ENCODE assay signal across 28 mouse cellular contexts in genomic region chr14:57268344-57268743, GRCm38 (mm10).
A peak's percentile ranks its signal among the peaks of the same experiment; 100 is the strongest.
DNase-seq lines count a peak whose midpoint lies in the region; ATAC-seq and TF ChIP-seq lines count a peak whose summit lies in the region.
"Had no signal": no experiment of that assay in that cellular context is flagged by ENCODE, and none has a peak within 500 bp of the region (broad histone marks: within the 10 kb centered on the region; RNA-seq: fewer than 3 reads in every experiment).

No protein-coding gene starts in this region.

- no peak overlapping the region for H3K9ac ChIP-seq in midbrain, embryonic 11.5 days (ENCODE audit: low read length)
- H3K9ac ChIP-seq in midbrain, embryonic 13.5 days (replicated peaks): no peak overlapping the region
- H3K9ac ChIP-seq in intestine, postnatal 0 days (ENCODE audit: low read depth, low read length): no peak overlapping the region
- no peak overlapping the region for H3K9ac ChIP-seq in stomach, postnatal 0 days (ENCODE audit: low read length)
- H3K9ac ChIP-seq: embryonic facial prominence, embryonic 15.5 days; forebrain, embryonic 12.5 days; forebrain, postnatal 0 days; heart, embryonic 13.5 days; liver, embryonic 12.5 days; liver, postnatal 0 days; midbrain, embryonic 15.5 days; neural tube, embryonic 12.5 days had no signal

- no peak for TF ChIP-seq CTCF in kidney, adult 2 months (conservative IDR thresholded peaks at IDR 0.05; ENCODE audit: insufficient read depth, insufficient read length, low read depth, low read length)
- no peak for TF ChIP-seq CTCF in intestine, postnatal 0 days (IDR thresholded peaks at IDR 0.05; ENCODE audit: low read depth)
- TF ChIP-seq CTCF in stomach, postnatal 0 days (IDR thresholded peaks at IDR 0.05; ENCODE audit: low read depth): no peak

- H3K4me3 ChIP-seq in kidney, adult 2 months (ENCODE audit: insufficient read depth, low read depth, low read length): no peak overlapping the region
- no peak overlapping the region for H3K4me3 ChIP-seq in midbrain, embryonic 11.5 days (ENCODE audit: low read depth, low read length)
- no peak overlapping the region for H3K4me3 ChIP-seq in midbrain, embryonic 13.5 days (replicated peaks)
- H3K4me3 ChIP-seq in intestine, postnatal 0 days (ENCODE audit: low read depth, low read length): no peak overlapping the region
- H3K4me3 ChIP-seq in stomach, postnatal 0 days (ENCODE audit: low read depth, low read length): no peak overlapping the region
- H3K4me3 ChIP-seq: embryonic facial prominence, embryonic 10.5 days; embryonic facial prominence, embryonic 15.5 days; forebrain, embryonic 12.5 days; heart, embryonic 13.5 days; hindbrain, embryonic 10.5 days; liver, embryonic 12.5 days; midbrain, embryonic 15.5 days; neural tube, embryonic 12.5 days had no signal

- ATAC-seq in midbrain, embryonic 11.5 days (ENCODE audit: low FRiP score): no peak
- ATAC-seq in midbrain, embryonic 13.5 days: no peak
- peak; percentile 92 for ATAC-seq in intestine, postnatal 0 days
- peak; percentile 93 for ATAC-seq in stomach, postnatal 0 days (ENCODE audit: low FRiP score, low TSS enrichment)
- ATAC-seq in activated CD4-positive, CD25-positive, alpha-beta regulatory T cell, adult 4 months: no peak
- ATAC-seq: CD4-positive, CD25-positive, alpha-beta regulatory T cell, adult 4 months; forebrain, postnatal 0 days; hindbrain, postnatal 0 days; liver, embryonic 12.5 days; liver, postnatal 0 days; midbrain, embryonic 15.5 days had no signal

- no peak overlapping the region for H3K4me2 ChIP-seq in midbrain, embryonic 11.5 days
- H3K4me2 ChIP-seq in midbrain, embryonic 13.5 days (replicated peaks): no peak overlapping the region
- H3K4me2 ChIP-seq in intestine, postnatal 0 days (replicated peaks; ENCODE audit: low read depth): no peak overlapping the region
- H3K4me2 ChIP-seq in stomach, postnatal 0 days (replicated peaks; ENCODE audit: low read depth): no peak overlapping the region
- H3K4me2 ChIP-seq: embryonic facial prominence, embryonic 15.5 days; forebrain, embryonic 12.5 days; heart, embryonic 13.5 days; liver, embryonic 12.5 days; midbrain, embryonic 15.5 days; neural tube, embryonic 12.5 days had no signal

- H3K36me3 ChIP-seq in kidney, adult 2 months (ENCODE audit: control insufficient read depth, insufficient read depth, low read length): no peaks in the 10 kb centered on the region
- H3K36me3 ChIP-seq in midbrain, embryonic 11.5 days (ENCODE audit: control insufficient read depth, insufficient read depth, low read length): no peaks in the 10 kb centered on the region
- H3K36me3 ChIP-seq in midbrain, embryonic 13.5 days: no peaks in the 10 kb centered on the region
- H3K36me3 ChIP-seq in intestine, postnatal 0 days (ENCODE audit: control insufficient read depth, insufficient read depth): no peaks in the 10 kb centered on the region
- no peaks in the 10 kb centered on the region for H3K36me3 ChIP-seq in stomach, postnatal 0 days (ENCODE audit: control insufficient read depth, insufficient read depth, low read length)
- H3K36me3 ChIP-seq: embryonic facial prominence, embryonic 10.5 days; embryonic facial prominence, embryonic 15.5 days; forebrain, embryonic 12.5 days; heart, embryonic 13.5 days; hindbrain, embryonic 10.5 days; liver, embryonic 12.5 days; midbrain, embryonic 15.5 days; neural tube, embryonic 12.5 days had no signal

- no peak for TF ChIP-seq POLR2A in kidney, adult 2 months (IDR thresholded peaks at IDR 0.05; ENCODE audit: low read depth, low read length)

- DNase-seq in kidney, adult 2 months: peak; percentile 78
- DNase-seq in kidney, adult 18-20 months: no peak
- DNase-seq in midbrain, embryonic 11.5 days (ENCODE audit: low spot score, missing footprints): peak; percentile 61
- DNase-seq in stomach, postnatal 0 days (ENCODE audit: low spot score): peak; percentile 28
- no peak for DNase-seq in adrenal gland, adult 2 months
- DNase-seq: adrenal gland, adult 8-10 months; cerebellum, adult 2 months; cerebellum, postnatal 25 days; forebrain, postnatal 0 days; heart, postnatal 10 days; layer of hippocampus, postnatal 36 days; left cerebral cortex, postnatal 4 days; liver, postnatal 0 days; lung, postnatal 4 days; right cerebral cortex, postnatal 4 days had no signal

- 77% methylated on average over 3 of the region's 3 CpGs for WGBS in kidney, adult 2 months
- 87% methylated on average over 3 of the region's 3 CpGs for WGBS in midbrain, embryonic 11.5 days
- 94% methylated on average over 3 of the region's 3 CpGs for WGBS in midbrain, embryonic 13.5 days
- WGBS in intestine, postnatal 0 days: 58% methylated on average over 3 of the region's 3 CpGs
- WGBS in stomach, postnatal 0 days: 62% methylated on average over 3 of the region's 3 CpGs

- H3K4me1 ChIP-seq in kidney, adult 2 months (ENCODE audit: control insufficient read depth, insufficient read depth, low read length): no peaks in the 10 kb centered on the region
- no peaks in the 10 kb centered on the region for H3K4me1 ChIP-seq in midbrain, embryonic 11.5 days (ENCODE audit: control insufficient read depth, insufficient read depth, low read length)
- H3K4me1 ChIP-seq in midbrain, embryonic 13.5 days (replicated peaks): peaks cover 3% of the 10 kb centered on the region; the same call in 1 of the 2 replicates
- H3K4me1 ChIP-seq in intestine, postnatal 0 days (replicated peaks; ENCODE audit: control insufficient read depth, insufficient read depth, low read length): no peaks in the 10 kb centered on the region
- H3K4me1 ChIP-seq in stomach, postnatal 0 days (replicated peaks; ENCODE audit: control insufficient read depth, insufficient read depth): no peaks in the 10 kb centered on the region
- H3K4me1 ChIP-seq: embryonic facial prominence, embryonic 15.5 days; forebrain, embryonic 12.5 days; liver, embryonic 12.5 days; midbrain, embryonic 15.5 days; neural tube, embryonic 12.5 days had no signal

- no peaks in the 10 kb centered on the region for H3K9me3 ChIP-seq in midbrain, embryonic 11.5 days (ENCODE audit: control insufficient read depth, low read length)
- H3K9me3 ChIP-seq in midbrain, embryonic 13.5 days: no peaks in the 10 kb centered on the region
- H3K9me3 ChIP-seq in intestine, postnatal 0 days (ENCODE audit: control insufficient read depth): no peaks in the 10 kb centered on the region
- H3K9me3 ChIP-seq in stomach, postnatal 0 days (ENCODE audit: control insufficient read depth, low read length): no peaks in the 10 kb centered on the region
- H3K9me3 ChIP-seq: embryonic facial prominence, embryonic 10.5 days; embryonic facial prominence, embryonic 15.5 days; forebrain, embryonic 12.5 days; heart, embryonic 13.5 days; hindbrain, embryonic 10.5 days; liver, embryonic 12.5 days; midbrain, embryonic 15.5 days; neural tube, embryonic 12.5 days had no signal

- H3K27ac ChIP-seq in kidney, adult 2 months (ENCODE audit: insufficient read depth, low read depth, low read length): no peak overlapping the region
- no peak overlapping the region for H3K27ac ChIP-seq in midbrain, embryonic 11.5 days (ENCODE audit: low read depth, low read length)
- no peak overlapping the region for H3K27ac ChIP-seq in midbrain, embryonic 13.5 days
- H3K27ac ChIP-seq in intestine, postnatal 0 days (ENCODE audit: low read depth, low read length): peak overlapping the region; percentile 76
- no peak overlapping the region for H3K27ac ChIP-seq in stomach, postnatal 0 days (replicated peaks)
- H3K27ac ChIP-seq: embryonic facial prominence, embryonic 10.5 days; embryonic facial prominence, embryonic 15.5 days; forebrain, embryonic 12.5 days; heart, embryonic 13.5 days; hindbrain, embryonic 10.5 days; hindbrain, postnatal 0 days; liver, embryonic 12.5 days; midbrain, embryonic 15.5 days; neural tube, embryonic 12.5 days had no signal

- H3K27me3 ChIP-seq in kidney, adult 2 months (replicated peaks; ENCODE audit: control insufficient read depth, insufficient read depth, low read length): no peaks in the 10 kb centered on the region
- no peaks in the 10 kb centered on the region for H3K27me3 ChIP-seq in midbrain, embryonic 11.5 days (ENCODE audit: control insufficient read depth, insufficient read depth, low read length)
- H3K27me3 ChIP-seq in midbrain, embryonic 13.5 days: no peaks in the 10 kb centered on the region
- no peaks in the 10 kb centered on the region for H3K27me3 ChIP-seq in intestine, postnatal 0 days (replicated peaks; ENCODE audit: control insufficient read depth, insufficient read depth, low read length)
- H3K27me3 ChIP-seq in stomach, postnatal 0 days (ENCODE audit: control insufficient read depth, insufficient read depth, low read length): no peaks in the 10 kb centered on the region
- H3K27me3 ChIP-seq: embryonic facial prominence, embryonic 15.5 days; forebrain, embryonic 12.5 days; heart, embryonic 13.5 days; liver, embryonic 12.5 days; midbrain, embryonic 15.5 days; neural tube, embryonic 12.5 days had no signal

- TF ChIP-seq EP300 in stomach, postnatal 0 days (optimal IDR thresholded peaks at IDR 0.05): no peak

Comparison
In these comparisons a context has a peak if more than half of its experiments do, and no peak if none do; other contexts are left out.
1. DNase-seq: peak in kidney, adult 2 months (single experiment), midbrain, embryonic 11.5 days (single experiment) and stomach, postnatal 0 days (single experiment); none in kidney, adult 18-20 months (single experiment) and adrenal gland, adult 2 months (single experiment).
2. ATAC-seq: peak in intestine, postnatal 0 days (single experiment) and stomach, postnatal 0 days (single experiment); none in midbrain, embryonic 11.5 days (single experiment), midbrain, embryonic 13.5 days (single experiment) and activated CD4-positive, CD25-positive, alpha-beta regulatory T cell, adult 4 months (single experiment).